In the genomic region with DNA sequence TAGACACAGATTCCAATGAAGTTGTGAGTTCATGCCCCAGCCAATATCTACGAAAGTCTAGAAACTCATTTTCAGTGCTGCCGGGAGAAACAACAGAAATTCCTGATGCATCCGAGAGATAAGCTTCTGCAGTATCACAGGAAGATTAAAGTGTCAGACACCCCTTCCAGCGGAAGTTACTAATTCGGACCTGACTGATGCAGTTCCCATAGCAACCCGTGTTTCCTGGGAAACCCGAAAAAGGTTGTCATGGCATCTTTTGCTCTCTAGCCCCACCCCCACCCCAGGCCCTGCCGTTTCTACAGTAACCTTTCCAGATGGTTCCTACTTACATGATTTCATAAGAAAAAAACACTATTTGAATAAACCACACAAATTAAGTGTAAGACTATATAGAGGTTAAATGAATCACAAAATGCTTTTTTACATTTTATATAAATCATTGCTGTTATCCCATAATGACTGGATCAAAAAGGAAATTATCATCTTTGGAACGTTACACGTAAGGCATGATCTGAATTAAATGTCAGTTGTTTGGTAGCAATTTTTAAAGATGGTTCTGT, we compare ENCODE assay signal across 9 mouse cellular contexts. TPM values are rescaled to one million over a fixed set of nuclear protein-coding genes. Genes with fewer than 3 reads are reported as not detected.
DNase-seq lines count a peak whose midpoint lies in the region; ATAC-seq lines count a peak whose summit lies in the region.
"Had no signal": no experiment of that assay in that cellular context is flagged by ENCODE, and none has a peak within 500 bp of the region (broad histone marks: within the 10 kb centered on the region; RNA-seq: fewer than 3 reads in every experiment).

No protein-coding gene starts in this region.

- 0 out of 2 replicates have a peak overlapping the region, but pooled peaks have one; percentile 63 for H3K4me3 ChIP-seq in lung, embryonic 15.5 days
- H3K4me3 ChIP-seq in forebrain, embryonic 12.5 days (replicated peaks), result peak overlapping the region; percentile 84
- H3K4me3 ChIP-seq: limb, embryonic 15.5 days had no signal

- DNase-seq in lung, postnatal 10 days, result no peak
- peak; percentile 28 to 40 for DNase-seq in layer of hippocampus, postnatal 25 days (ENCODE audit: extremely low spot score in 1 of 2, low spot score in 1 of 2)
- DNase-seq in naive thymus-derived CD4-positive, alpha-beta T cell, adult 2 months (ENCODE audit: low read depth), result peak; percentile 80
- peak; percentile 38 to 46 for DNase-seq in thymus, postnatal 10 days (ENCODE audit: low spot score in 2 of 2)
- no peak for DNase-seq in gastrocnemius, postnatal 14 days
- DNase-seq in urinary bladder, postnatal 25 days (ENCODE audit: low spot score), result no peak

- H3K36me3 ChIP-seq in lung, embryonic 15.5 days, result no peaks in the 10 kb centered on the region
- H3K36me3 ChIP-seq in forebrain, embryonic 12.5 days (replicated peaks), result peaks cover under 1% of the 10 kb centered on the region; the same call in 1 of the 2 replicates
- H3K36me3 ChIP-seq: limb, embryonic 15.5 days had no signal

- ATAC-seq in lung, embryonic 15.5 days (ENCODE audit: borderline replicate concordance, extremely low read depth, low FRiP score, low TSS enrichment), result no peak
- 0 out of 2 replicates have a peak, but pooled peaks have one; percentile 21 for ATAC-seq in forebrain, embryonic 12.5 days (ENCODE audit: low FRiP score)

- 43% methylated on average over 10 of the region's 10 CpGs for WGBS in lung, embryonic 15.5 days
- 35% methylated on average over 10 of the region's 10 CpGs for WGBS in forebrain, embryonic 12.5 days

- peaks cover 18% of the 10 kb centered on the region for H3K27me3 ChIP-seq in lung, embryonic 15.5 days
- no peaks in the 10 kb centered on the region for H3K27me3 ChIP-seq in forebrain, embryonic 12.5 days

- no peaks in the 10 kb centered on the region for H3K9me3 ChIP-seq in lung, embryonic 15.5 days
- no peaks in the 10 kb centered on the region for H3K9me3 ChIP-seq in forebrain, embryonic 12.5 days
- H3K9me3 ChIP-seq: limb, embryonic 15.5 days had no signal

- no peak overlapping the region for H3K9ac ChIP-seq in lung, embryonic 15.5 days
- no peak overlapping the region for H3K9ac ChIP-seq in forebrain, embryonic 12.5 days
- H3K9ac ChIP-seq: limb, embryonic 15.5 days had no signal

- peaks cover 24% of the 10 kb centered on the region for H3K4me1 ChIP-seq in lung, embryonic 15.5 days
- peaks cover 49% of the 10 kb centered on the region for H3K4me1 ChIP-seq in forebrain, embryonic 12.5 days

- H3K27ac ChIP-seq in lung, embryonic 15.5 days, result no peak overlapping the region
- H3K27ac ChIP-seq in forebrain, embryonic 12.5 days, result no peak overlapping the region
- H3K27ac ChIP-seq: limb, embryonic 15.5 days had no signal

- H3K4me2 ChIP-seq in lung, embryonic 15.5 days, result no peak overlapping the region
- peak overlapping the region; percentile 79 for H3K4me2 ChIP-seq in forebrain, embryonic 12.5 days
- H3K4me2 ChIP-seq: limb, embryonic 15.5 days had no signal

- intact Hi-C loops in gastrocnemius, postnatal 14 days (cut with DNase I; ENCODE audit: low total_unique reads), result no loop called here

RNA-seq across cellular contexts. Expression of a gene that starts 2.8 kb away (rescaled TPM):
- 3.0 and 3.5 TPM in 2 replicates for polyA plus RNA-seq in lung, embryonic 15.5 days (2015; fragmentation: Nextera tagmentation; extraction: Ambion mirVana)
- 17.3 and 18.4 TPM in 2 replicates for polyA plus RNA-seq in forebrain, embryonic 12.5 days (2016; fragmentation: Nextera tagmentation; extraction: Ambion mirVana)
- total RNA-seq in layer of hippocampus, postnatal 25 days (2021), result 10 to 100 TPM; 20.3 to 22.1 TPM
- total RNA-seq in gastrocnemius, postnatal 14 days (2021), result under 1 TPM in 1 of 2 experiments, not detected in 1; 0.20 TPM

Comparison
In these comparisons a context has a peak if more than half of its experiments do, and no peak if none do; other contexts are left out.
1. DNase-seq: peak in layer of hippocampus, postnatal 25 days (2 of 2), naive thymus-derived CD4-positive, alpha-beta T cell, adult 2 months (single experiment) and thymus, postnatal 10 days (2 of 2); none in lung, postnatal 10 days (single experiment), gastrocnemius, postnatal 14 days (single experiment) and urinary bladder, postnatal 25 days (single experiment).
2. RNA of a gene that starts 2.8 kb away (total RNA-seq): 20.3 to 22.1 TPM in layer of hippocampus, postnatal 25 days; 0.20 TPM in gastrocnemius, postnatal 14 days; every median in the first group is over 10 times any median in the second.